Mouse (Mus musculus) urinary bladder, postnatal 10 days (tissue): ENCODE measurements around the gene Zbtb39.
"Not testable (repeated sequence)": the region's sequence is repeated elsewhere in the genome, so short reads cannot be mapped to it uniquely, and the experiment has no call there.

Source experiments
- DNase-seq: peaks from one replicate; pipeline ENCODE4 v3.0.0; 2022; ENCODE audit warnings: low spot score

Zbtb39 gene

DNA sequence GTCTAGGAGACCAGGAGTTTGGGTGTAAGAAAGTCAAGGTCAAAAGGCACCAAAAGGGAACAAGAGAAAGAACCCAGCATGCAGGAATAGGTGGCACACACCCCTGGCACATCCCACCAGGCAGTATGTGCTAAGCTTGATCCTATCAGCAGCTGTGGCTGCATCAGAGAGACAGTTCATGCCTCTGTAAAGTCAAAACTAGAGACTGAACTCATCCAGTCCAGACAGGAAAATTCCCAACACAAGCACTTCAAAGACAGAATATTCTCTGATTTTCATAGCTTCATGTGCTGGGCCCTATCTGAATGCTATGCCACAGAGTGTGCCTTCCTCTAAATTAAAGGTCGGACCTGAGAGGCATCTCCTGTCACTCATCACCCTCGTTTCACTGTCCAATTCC, 1.8 kb upstream of the Zbtb39 start:
- no peak for DNase-seq

DNA sequence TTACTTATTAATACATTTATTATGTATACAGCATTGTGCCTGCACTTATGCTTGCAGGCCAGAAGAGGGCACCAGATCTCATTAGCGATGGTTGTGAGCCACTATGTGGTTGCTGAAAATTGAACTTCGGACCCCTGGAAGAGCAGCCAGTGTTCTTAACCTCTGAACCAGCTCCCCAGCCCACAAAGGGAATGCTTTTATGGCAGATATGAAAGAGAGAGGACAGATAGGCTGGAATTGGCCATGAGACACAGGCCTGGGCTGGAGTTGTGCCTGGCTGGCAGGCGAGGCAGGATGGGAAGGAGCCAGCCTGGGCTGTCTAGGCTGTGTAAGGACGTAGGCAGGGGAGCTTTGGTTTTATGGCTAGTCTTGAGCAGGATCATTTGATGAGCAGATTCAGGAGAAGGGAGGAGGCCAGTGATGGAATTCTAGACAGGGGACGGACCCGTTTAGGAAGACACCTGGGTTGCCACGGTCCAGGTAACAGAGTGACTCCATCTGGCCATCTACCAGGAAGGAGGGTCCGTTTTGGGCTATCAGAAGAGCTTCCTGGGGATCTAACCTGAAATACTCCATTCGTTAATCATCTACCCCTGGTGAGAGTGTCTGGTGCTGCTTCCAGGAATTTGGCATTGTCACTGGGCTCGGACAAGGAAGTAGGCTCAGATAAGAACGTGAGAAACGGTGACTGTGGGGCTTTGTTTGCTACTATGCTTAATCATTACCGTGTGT, 1.0 kb upstream of the Zbtb39 start:
- no peak for DNase-seq

DNA sequence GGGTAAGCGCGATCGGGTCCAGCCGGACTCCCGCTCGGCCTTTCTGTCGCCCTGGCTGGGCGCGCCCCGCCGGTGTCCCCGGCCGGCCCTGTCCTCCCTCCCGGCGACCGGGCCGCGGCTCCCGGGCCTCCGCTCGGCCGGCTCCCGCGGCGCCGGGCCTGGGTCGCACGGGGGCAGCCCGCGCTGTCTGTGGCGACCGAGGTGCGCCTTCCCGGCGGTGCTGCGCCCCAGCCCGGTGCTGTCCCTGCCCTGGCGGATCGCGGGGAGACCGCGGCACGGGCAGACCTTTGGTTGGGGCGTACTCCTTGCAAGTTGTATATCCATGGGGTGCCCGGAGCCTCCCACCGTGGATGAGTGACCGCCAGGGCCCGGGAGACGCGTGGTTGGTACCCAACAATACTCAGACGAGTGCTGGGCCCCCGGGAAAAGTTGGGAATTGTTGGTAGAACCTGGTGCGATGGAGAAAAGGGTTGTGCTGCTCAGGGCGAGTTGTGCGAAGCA, 373 bp downstream of the Zbtb39 start:
- no peak for DNase-seq

DNA sequence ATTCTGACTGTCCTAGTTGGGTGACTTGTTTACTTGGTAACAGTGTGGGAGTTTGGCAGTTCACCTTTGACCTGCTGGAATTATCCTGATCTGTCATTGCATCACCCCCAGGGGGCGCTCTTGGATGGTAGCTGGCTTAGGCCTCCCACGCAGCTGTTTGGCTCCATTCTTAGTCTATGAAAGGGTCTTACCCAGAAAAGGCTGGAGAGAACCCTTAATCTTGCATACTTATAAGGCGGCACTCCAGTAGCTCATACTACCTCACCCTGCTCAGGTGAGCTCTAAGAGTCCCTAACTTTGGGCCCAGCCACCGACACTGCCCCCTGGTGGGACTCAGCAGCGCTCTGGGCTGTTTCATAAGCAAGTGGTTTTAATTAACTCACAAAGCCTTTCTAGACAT, 5.3 kb downstream of the Zbtb39 start:
- no peak for DNase-seq

DNA sequence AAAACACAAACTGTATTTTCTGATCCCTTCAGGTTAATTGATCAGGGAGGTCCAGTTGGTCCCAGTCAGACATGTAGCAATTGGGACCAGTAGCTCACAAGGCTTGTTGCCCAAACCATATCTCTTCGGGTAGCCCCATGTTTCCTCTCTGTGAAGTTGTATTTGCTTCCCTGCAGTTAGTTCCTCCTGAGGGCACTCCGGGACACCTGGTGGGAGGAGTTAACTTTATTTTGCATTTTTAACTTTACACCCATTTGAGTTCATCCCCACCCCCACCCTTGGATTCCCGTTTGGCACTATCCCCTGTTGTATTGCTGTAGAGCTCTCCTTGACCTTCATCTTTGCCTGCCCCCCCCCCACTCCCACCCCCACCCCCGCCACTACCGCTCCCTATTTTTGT, 6.5 kb downstream of the Zbtb39 start:
- no peak for DNase-seq

DNA sequence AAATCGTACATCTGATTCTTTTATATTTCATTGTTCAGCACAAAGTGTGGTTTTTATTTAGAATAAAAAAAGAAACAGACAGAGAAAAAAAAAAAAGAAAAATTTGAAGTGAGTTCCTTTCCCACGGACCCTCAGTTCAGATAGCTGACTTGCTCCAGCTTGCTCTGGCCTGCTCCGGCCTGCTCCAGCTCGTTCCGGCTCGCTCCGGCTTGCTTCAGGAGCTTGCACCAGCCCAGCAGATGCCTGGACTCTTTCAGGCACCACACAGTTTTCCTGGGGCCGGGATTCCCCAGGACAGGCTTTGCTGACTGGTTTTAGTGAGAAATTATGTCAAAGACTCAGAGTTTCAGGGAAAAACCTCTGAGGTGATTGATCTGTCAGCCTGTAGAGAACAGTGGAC, 7.9 kb downstream of the Zbtb39 start:
- DNase-seq, result no peak

DNA sequence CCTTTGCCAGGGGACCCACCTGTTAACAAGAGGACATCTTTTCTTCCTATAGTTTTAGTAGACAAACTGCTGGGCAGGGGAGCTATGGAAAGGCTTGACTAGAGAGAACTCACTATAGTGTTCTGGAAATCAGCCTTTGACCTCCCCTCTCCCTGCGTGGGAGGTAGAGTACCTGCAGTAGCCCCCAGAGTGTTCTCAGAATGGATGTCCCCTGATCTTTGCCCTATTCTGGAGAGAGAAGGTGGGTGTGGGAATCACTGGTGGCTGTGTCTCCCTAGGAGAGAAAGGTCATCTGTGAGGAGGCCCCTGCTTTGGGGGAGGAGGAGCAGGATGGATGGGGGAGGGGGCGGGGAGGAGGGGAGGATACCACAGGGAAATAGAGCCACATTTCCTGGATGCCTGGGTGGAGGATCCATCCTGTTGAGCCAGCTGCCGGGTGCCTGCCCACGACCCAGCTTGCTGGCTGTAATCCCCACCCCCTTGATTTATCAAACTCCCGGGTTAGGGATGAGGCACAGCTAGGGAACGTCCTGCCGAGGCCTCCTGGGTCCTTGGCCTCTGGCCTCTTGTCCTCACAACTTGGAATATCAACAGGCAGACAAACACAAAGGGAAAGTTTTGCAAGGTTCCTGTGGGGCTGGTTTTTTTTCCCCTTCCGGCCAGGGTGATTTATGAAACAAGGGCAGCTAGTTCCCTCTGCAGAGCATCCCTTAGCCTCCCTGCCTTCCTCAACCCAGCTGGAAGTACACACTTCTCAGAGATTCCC, 9.7 kb downstream of the Zbtb39 start:
- no peak for DNase-seq

DNA sequence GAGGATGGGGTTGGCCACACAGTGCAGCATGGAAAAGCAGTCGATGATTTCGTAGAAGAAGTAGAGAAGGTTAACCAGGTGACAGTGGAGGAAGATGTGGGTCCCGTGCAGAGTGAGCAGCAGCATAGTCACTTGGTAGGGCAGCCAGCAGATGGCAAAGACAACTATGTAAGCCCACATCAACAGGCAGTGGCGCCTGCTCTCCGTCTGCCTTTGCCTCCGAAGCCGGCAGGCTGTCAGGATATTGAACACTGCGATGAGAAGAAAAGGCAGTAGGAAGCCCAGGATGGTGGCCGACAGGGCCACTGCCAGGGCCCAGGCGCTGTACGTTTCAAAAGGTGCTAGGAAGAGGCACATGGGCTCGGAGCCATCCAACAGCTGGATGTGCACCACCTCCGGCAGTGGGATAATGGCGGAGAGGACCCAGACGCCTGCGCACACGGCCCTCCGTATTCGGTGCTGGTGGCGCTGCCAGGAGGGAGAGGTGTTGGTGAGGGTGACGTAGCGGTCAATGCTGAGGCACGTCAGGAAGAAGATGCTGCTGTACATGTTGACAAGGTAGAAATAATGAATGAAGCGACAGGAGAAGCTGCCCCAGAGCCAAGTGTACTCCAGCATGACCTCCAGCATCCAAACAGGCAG, 10.9 kb downstream of the Zbtb39 start:
- no peak for DNase-seq

DNA sequence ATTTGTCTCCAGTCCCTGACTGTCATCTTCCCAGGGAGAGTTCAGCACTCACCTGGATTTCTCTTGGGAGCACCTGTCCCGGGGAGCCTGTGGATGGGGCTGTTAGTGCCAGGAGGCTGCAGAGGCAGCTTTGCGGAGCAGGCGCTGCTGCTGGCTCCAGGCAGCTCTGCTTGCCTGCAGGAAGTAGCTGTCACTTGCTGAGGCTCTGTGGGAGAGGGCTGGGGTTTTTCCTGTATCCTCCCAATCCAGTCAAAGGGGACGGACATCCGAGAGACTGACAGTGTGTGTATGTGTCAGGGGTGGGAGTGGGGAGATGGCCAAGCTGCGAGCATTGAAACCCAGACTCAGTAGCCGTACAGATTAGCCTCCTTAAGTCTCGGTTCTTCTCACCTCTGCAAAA, 12.2 kb downstream of the Zbtb39 start, which contains the start of gene Gpr182:
Gene Gpr182 (minus strand): TSS at position 185 of the 400 bp plus-strand sequence.
- no peak for DNase-seq

DNA sequence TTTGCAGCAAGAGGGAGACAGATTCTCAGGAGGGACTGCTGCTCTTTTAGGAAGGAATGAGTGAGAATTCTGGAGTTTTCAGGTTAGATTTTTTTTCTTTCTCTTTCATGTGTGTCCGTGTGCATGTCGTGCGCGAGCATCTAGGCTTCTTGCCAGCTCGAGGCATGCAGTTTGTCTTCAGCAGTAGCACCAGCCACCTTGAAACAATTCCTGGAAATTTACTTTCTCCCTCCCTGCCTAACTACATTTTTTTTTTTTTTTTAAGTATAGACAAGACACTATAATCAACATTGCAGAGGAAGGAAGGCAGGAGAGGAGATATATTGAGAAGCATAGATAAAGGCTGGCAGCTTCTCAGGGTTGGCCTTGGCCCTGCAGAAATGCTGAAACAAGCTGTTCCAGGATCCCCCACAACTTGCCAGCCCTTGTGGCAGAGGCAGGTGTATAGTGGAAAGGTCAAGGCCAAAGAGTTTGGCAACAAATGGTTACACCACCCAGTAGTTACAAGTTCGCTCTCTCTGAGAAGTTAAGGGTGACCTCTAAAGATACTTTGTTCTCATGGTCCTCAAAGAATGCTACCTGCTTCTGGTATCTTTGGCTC, 15.3 kb downstream of the Zbtb39 start:
- no peak for DNase-seq

DNA sequence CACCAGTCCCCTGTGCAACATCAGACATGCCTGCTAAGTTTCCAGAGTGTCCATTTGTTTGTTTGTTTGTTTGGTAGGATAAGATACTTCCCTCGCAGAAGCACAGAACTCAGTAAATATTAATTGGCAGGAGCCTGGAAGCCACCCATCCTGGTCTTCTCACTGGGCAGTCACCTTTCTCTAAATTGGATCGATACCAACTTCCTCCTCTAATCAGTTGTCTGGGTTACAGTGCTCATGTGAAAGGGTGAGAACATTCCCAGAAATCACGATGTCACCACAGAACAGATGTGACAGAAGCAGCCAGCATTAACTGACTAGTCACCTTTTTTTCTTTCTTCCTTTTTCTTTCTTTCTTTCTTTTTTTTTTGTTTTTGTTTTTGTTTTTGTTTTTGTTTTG, 15.9 kb downstream of the Zbtb39 start:
- no peak for DNase-seq

DNA sequence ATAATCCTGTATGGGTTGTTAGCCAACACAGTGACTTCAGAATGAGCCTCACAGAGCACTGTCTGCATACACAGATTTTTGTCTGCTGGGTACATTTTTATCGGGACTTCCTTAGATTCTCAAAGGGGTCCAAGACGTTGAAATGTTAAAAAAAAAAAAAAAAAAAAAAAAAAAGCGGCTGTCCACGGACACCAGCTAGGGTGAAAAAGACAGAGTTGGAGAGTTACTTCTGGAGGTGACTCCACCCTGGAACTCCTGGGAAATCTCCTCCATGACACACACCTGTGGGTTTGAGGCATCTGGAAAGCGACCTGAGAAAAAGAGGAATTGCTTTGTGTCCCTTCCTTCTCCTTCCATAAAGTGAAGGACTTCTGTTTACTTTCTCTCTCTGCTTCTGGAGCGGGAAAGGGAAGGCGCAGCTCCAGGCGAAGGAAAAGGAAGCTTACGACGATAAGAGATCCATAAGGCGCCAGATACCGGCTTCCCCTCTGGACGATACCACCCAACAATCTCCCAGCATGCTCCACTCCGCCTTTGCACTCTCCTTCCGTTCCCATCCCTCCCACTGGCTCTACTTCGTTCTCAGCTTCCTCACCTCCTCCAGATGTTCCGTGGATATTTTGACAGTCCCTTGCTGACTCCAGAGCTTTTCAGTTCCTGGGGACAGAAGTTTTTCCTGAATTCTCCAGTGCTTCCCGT, 16.6 kb downstream of the Zbtb39 start:
- DNase-seq, result no peak

DNA sequence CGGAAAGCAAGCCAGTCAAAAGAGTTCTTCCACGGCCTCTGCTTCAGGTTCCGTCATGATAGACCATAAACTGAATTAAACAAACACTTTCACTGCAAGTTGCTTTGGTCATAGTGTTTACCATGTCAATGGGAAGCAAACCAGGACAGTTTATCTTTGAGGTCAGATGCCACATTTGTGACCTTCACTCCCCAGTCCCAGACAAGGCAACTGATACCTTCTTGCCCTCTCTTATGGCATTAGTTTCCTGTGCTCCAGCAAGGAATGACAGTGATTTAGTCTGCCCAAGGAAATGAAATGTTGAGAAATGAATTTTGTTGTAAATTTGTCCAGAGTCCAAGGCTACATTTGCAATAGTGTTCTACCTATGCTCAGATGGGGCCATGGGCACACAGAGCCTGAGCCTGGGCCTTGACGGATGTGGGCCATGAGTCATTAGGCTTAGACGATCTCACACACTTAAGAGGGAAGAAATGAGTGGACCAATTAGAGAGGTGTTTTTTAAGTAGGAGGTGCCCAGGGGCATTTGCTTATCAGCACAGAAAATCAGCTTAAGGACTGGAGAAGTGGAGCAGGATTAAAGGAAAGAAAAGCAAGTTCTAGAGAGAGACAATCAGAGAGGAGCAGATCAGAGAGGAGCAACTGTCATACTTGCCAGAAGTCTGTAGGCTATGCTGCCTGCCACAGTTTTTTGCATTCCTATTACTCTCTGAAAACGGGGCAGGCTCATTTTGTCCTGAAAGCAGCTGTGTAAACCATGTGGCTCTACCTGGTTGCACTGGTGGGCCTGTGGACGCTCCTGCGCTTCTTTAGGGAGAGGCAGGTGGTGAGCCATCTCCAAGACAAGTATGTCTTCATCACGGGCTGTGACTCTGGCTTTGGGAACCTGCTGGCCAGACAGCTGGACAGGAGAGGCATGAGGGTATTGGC, 20.1 kb downstream of the Zbtb39 start, which contains the start of the genes Rdh1 and Rdh16f1:
Gene Rdh1 (plus strand): TSS at position 541 of the 930 bp plus-strand sequence.
Gene Rdh16f1 (plus strand): TSS at position 607 of the 930 bp plus-strand sequence.
- DNase-seq, result no peak

DNA sequence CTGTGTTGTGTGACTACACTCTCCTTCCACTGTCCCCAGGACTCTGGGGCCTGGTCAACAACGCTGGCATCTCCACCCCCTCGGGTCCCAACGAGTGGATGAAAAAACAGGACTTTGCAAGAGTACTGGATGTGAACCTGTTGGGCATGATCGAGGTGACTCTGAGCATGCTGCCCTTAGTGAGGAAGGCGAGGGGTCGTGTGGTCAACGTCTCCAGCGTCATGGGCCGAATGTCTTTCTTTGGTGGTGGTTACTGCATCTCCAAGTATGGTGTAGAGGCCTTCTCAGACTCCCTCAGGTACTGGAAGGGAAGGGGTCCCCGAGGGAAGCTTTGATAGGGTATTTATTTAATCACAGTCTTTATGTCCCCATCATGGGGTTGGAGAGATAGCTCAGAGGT, 23.6 kb downstream of the Zbtb39 start:
- not testable (repeated sequence) for DNase-seq

DNA sequence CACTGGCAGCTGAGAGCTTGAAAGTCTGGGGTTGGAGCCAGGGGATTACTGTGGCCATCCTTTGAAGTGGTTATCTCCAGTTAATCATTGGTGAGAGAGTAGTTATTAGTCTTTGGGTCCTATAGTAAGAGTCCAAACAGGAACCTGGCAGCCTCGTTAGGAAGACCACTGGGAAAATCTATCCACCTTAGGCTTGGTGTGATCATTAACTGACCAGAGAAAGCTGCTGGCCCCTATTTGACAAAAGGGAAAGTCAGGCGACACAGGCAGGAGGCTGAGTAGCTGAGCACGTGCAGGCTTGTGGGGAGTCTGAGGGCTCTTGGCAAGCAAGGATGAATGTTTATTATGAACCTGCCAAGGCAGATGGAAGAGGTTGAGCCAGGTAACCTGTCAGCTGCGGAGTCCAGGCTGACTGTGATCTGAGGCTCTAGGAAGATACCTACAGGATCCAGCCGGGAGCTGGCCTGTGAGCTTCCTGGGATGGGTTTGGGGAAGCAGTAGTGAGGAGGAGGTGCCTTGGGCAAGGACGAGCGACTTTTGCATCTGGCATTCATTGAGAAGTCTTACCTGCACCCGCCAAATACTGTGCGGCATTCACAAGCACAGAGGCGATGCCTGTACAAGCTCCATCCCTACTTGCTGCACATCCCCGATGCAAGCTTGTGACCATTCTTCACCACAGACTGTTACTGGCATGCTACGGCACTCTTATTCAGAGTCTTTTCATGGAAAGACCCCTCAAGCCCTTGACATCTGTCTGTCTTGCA, 24.8 kb downstream of the Zbtb39 start:
- no peak for DNase-seq

DNA sequence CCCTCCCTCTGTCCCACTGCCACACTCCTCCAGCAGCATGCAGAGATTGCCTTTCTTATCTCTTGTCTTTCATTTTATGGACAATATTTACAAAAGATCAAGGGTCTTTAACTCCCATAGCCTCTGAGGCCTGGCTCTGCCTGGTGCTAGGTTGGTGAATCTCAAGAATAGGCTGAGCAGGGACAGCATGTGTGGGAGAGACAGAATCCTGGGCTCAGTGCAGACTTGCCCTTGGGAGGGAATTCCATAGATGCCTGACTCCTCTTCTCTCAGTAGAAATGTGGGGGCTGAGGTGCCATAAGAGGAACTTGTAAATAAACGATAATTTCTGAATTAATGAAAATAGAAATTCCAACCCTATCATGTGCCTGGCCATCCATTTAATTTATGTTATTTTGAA, 27.2 kb downstream of the Zbtb39 start:
- DNase-seq, result no peak

DNA sequence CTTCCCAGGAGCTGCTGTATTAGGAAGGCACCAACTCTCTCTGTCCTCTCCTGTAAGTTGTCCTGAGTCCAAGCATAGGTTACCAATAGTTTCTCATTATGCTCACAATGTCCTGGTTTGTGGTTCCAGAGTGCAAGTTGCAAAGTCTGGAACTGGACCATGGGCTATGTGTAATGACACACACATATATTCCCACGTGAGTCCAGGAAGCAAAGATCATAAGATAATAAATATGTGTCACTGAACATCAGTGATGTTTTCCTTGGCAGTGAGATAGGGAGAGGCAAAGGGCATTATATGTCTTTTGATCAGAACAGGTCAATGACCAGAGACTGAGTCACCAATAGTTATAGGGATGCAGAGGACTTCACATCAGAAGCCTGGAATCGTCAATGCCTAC, 36.7 kb downstream of the Zbtb39 start, which contains the start of gene Rdh9:
Gene Rdh9 (plus strand): TSS at position 376 of the 400 bp plus-strand sequence.
- DNase-seq, result no peak

DNA sequence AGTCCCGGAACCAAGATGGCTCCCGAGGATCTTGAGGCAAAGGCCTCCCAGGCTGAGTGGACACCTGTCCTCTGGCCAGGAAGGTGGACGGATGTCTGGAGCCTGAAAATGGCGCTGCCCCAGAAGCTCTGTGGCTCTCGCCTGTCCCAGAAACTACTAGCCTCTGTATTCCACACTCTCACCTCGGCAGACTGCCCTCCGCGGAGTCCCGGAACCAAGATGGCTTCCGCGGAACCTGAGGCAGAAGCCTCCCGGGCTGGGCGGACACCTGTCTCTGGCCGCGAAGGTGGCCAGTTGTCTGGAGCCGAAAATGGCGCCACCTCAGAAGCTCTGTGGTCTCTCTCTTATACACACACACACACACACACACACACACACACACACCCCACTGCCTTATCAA, 43.0 kb downstream of the Zbtb39 start:
- DNase-seq, result not testable (repeated sequence)

DNA sequence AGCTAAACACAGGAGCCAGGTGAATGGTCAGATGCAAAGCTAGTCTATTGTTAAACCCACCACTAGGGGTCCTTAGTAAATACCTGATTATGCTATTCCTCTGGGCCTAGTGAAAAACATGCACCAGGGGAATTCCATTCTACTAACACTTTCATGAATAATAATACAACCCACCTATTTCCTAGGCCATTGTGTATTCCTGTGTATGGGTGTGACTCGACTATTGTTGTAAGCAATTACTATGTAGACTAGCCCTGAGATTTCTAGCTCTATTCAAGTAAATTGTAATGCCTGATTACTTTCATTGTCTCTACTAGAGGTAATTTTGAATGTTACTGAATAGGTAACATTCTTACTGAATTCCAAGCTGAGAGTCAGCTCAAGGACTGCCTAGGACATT, 46.1 kb downstream of the Zbtb39 start:
- DNase-seq, result not testable (repeated sequence)
